Mouse (Mus musculus) C2C12 (cell line): Measurements from ENCODE around the gene Acsl4.

ENCODE experiments used
- CEBPB ChIP-seq: IDR thresholded peaks from one replicate; pipeline ENCODE4 v1.6.1; 2011; ENCODE audit warnings: low read depth, mild to moderate bottlenecking, control low read depth, moderate library complexity
- CTCF ChIP-seq: IDR thresholded peaks from one replicate; pipeline ENCODE4 v1.5.1; 2011; ENCODE audit not compliant: control insufficient read depth, insufficient read depth, insufficient read length
- FOSL1 ChIP-seq: IDR thresholded peaks from one replicate; pipeline ENCODE4 v1.8.0; 2011; ENCODE audit warnings: mild to moderate bottlenecking, low read length; ENCODE audit not compliant: poor library complexity, insufficient read depth, severe bottlenecking
- MAX ChIP-seq: IDR thresholded peaks from one replicate; pipeline ENCODE4 v1.6.1; 2011; ENCODE audit warnings: mild to moderate bottlenecking, control low read depth
- MYOD1 ChIP-seq: IDR thresholded peaks from one replicate; pipeline ENCODE4 v1.6.1; 2011; ENCODE audit warnings: low read depth; ENCODE audit not compliant: control insufficient read depth, insufficient read length
- MYOG ChIP-seq: IDR thresholded peaks from one replicate; pipeline ENCODE4 v1.6.1; 2011; ENCODE audit not compliant: control insufficient read depth, insufficient read length; ENCODE audit errors: extremely low read depth
- USF1 ChIP-seq: IDR thresholded peaks from one replicate; pipeline ENCODE4 v1.6.1; 2011; ENCODE audit warnings: low read depth, mild to moderate bottlenecking, control low read depth, moderate library complexity

GRCm38 (mm10) chrX:142335502-142335901, 54.8 kb downstream of the Acsl4 start:
- TF ChIP-seq CTCF (no peak), CEBPB (no peak), MYOG (no peak), MAX (no peak), USF1 (no peak), MYOD1 (no peak), FOSL1 (no peak)
